Mouse (Mus musculus) heart, adult 2 months (tissue): Measurements from ENCODE around the gene Itgb7. TPM values are rescaled to one million over a fixed set of nuclear protein-coding genes. Genes with fewer than 3 reads are reported as not detected.

Experiments used
- DNase-seq, 2 experiments: peaks; one replicate each; pipeline ENCODE4 v3.0.0; 2021
- H3K27ac ChIP-seq: fragments of 200-600 bp; 2 replicates; pipeline ENCODE4 v1.8.1; 2022
- H3K27me3 ChIP-seq: fragments of 200-500 bp; 2 replicates; pipeline ENCODE4 v1.6.1; 2012; ENCODE audit warnings: mild to moderate bottlenecking, low read length, inconsistent platforms, mixed read lengths; ENCODE audit not compliant: control insufficient read depth, insufficient read depth
- H3K36me3 ChIP-seq: fragments of 200-500 bp; 2 replicates; pipeline ENCODE4 v1.6.1; 2012; ENCODE audit warnings: low read length, inconsistent platforms; ENCODE audit not compliant: control insufficient read depth, insufficient read depth
- H3K4me1 ChIP-seq: fragments of 200-500 bp; 2 replicates; pipeline ENCODE4 v1.6.1; 2011; ENCODE audit warnings: low read length; ENCODE audit not compliant: control insufficient read depth, insufficient read depth
- H3K4me3 ChIP-seq: fragments of 200-600 bp; 2 replicates; pipeline ENCODE4 v1.8.1; 2022
- H3K79me2 ChIP-seq: fragments of 200-500 bp; replicated peaks from 2 replicates; pipeline ENCODE4 v1.6.1; 2012; ENCODE audit warnings: mild to moderate bottlenecking, inconsistent platforms, low read length, moderate library complexity, mixed read lengths; ENCODE audit not compliant: control insufficient read depth, insufficient read depth
- H3K9ac ChIP-seq: fragments of 200-500 bp; 2 replicates; pipeline ENCODE4 v1.6.1; 2012; ENCODE audit warnings: low read depth, mild to moderate bottlenecking, control low read depth, inconsistent platforms, low read length, mixed read lengths
- CTCF ChIP-seq: fragments of 200-600 bp; IDR thresholded peaks from 2 replicates; pipeline ENCODE4 v1.8.1; 2022; ENCODE audit warnings: antibody characterized with exemption, mild to moderate bottlenecking, moderate library complexity
- EP300 ChIP-seq: fragments of 200-500 bp; IDR thresholded peaks from 2 replicates; pipeline ENCODE4 v1.6.1; 2011; ENCODE audit warnings: low read depth, low read length, control low read depth; ENCODE audit not compliant: insufficient read depth
- POLR2A ChIP-seq: fragments of 200-500 bp; IDR thresholded peaks from 2 replicates; pipeline ENCODE4 v1.6.1; 2011; ENCODE audit warnings: mild to moderate bottlenecking, low read depth, low read length, control low read depth; ENCODE audit not compliant: insufficient read depth
- WGBS: fragments of 180-500 bp; shearing (Covaris S2); methylation state at CpG from one replicate; pipeline ENCODE4 v1.1.7; 2018; 5-methylcytosine and 5-hydroxymethylcytosine counted together
- intact Hi-C: fragments of 180-260 bp; cut with DNase I; formaldehyde crosslinking; loops from one replicate; pipeline ENCODE4 v1.15.1; 2025
- long read RNA-seq: library from polyadenylated mRNA; stranded (forward); transcript quantifications from one replicate; pipeline ENCODE4 v2.0.0, GENCODE M21; 2021
- polyA plus RNA-seq: library from polyadenylated mRNA; depleted of rRNA; stranded (reverse); fragments of >200 nt; gene quantifications from 2 replicates; pipeline ENCODE4 v1.2.3, GENCODE M21; 2012; rRNA removed
- total RNA-seq, 2 experiments: library from RNA; stranded (reverse); gene quantifications; 2 replicates each; pipeline ENCODE4 v1.2.3; 2021

Itgb7 gene
- total RNA-seq (1 to 10 TPM; 1.5 to 2.0 TPM), polyA plus RNA-seq (2.4 and 4.6 TPM in 2 replicates)
- long read RNA-seq, partial matches to known transcripts, result 0 of 3 reads
- long read RNA-seq, other reads (novel, unspliced or antisense), result 1 of 3 reads

DNA sequence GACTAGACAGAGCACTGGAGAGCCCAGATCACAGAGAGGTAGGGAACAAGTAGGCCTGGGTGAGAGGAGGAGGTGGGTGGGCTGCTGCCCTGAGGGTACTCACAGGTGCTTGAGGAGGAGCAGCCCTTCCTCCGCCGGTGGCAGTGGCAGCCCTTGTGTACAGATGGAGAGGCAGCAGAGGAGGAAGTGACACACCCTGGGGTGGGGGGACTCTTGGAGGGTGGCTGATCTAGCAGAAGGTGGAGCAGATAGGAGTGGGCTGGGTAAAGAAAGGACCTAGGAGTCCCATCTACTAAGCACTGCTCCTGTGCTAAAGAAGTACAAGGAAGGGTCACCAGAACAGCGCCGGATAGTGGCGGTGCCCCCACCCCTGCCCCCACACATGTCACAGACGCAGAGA is at the start of gene Itgb7:
TSS of gene Itgb7 (minus strand) at position 197 of the 400 bp plus-strand sequence.
- WGBS, result 25% methylated on average over 6 of the region's 6 CpGs
- no peak within 1 kb of the TSS for H3K9ac ChIP-seq
- TF ChIP-seq POLR2A, result no peak
- TF ChIP-seq CTCF, result no peak
- no peak for TF ChIP-seq EP300
- no peaks in the 10 kb centered on the region for H3K79me2 ChIP-seq
- H3K36me3 ChIP-seq, result no peaks in the 10 kb centered on the region; the same call in none of the 2 replicates
- intact Hi-C loops, result no loop called here
- no peak within 1 kb of the TSS for H3K27ac ChIP-seq
- DNase-seq, result peak; percentile 30 to 50
- no peak within 1 kb of the TSS for H3K4me3 ChIP-seq
- H3K4me1 ChIP-seq, result peaks cover 11% of the 10 kb centered on the region
- H3K27me3 ChIP-seq, result no peaks in the 10 kb centered on the region

- peaks cover 2% of the 10 kb centered on the region; the same call in 1 of the 2 replicates for H3K79me2 ChIP-seq
- no peak overlapping the region for H3K27ac ChIP-seq
- DNase-seq, result no peak
- intact Hi-C loops, result loop anchor here (1.0 to 10.0 kb wide), 2 partner anchors 14 to 164 kb away; partner anchors contain the start of gene Amhr2
- 91% methylated on average over 19 of the region's 19 CpGs for WGBS
- H3K9ac ChIP-seq, result no peak overlapping the region
- H3K4me1 ChIP-seq, result peaks cover 8% of the 10 kb centered on the region; the same call in 1 of the 2 replicates
- no peaks in the 10 kb centered on the region for H3K27me3 ChIP-seq
- TF ChIP-seq CTCF (no peak), EP300 (no peak), POLR2A (no peak)
- no peaks in the 10 kb centered on the region for H3K36me3 ChIP-seq
- no peak overlapping the region; the same call in 1 of the 2 replicates for H3K4me3 ChIP-seq
Observed at GRCm38 (mm10) chr15:102280623-102281022, 48.9 kb upstream of the Itgb7 start.

- Histone ChIP-seq H3K27ac (peak overlapping the region; percentile 95), H3K4me3 (peak overlapping the region; percentile 91), H3K79me2 (peaks cover 2% of the 10 kb centered on the region; the same call in 1 of the 2 replicates), H3K4me1 (peaks cover 8% of the 10 kb centered on the region; the same call in 1 of the 2 replicates), H3K36me3 (no peaks in the 10 kb centered on the region), H3K9ac (peak overlapping the region; percentile 99), H3K27me3 (no peaks in the 10 kb centered on the region)
- 24% methylated on average over 13 of the region's 13 CpGs for WGBS
- intact Hi-C loops, result loop anchor here (1.0 to 10.0 kb wide), 3 partner anchors 31 to 165 kb away; partner anchors contain the start of gene Amhr2
- TF ChIP-seq CTCF, result no peak
- no peak for TF ChIP-seq EP300
- no peak for TF ChIP-seq POLR2A
- DNase-seq, result no peak
Observed at GRCm38 (mm10) chr15:102279783-102280520, 48.2 kb upstream of the Itgb7 start.

- H3K27me3 ChIP-seq, result no peaks in the 10 kb centered on the region
- intact Hi-C loops, result loop anchor here (1.0 to 2.0 kb wide), 2 partner anchors 30 to 40 kb away; no protein-coding TSS in a partner anchor
- no peaks in the 10 kb centered on the region for H3K36me3 ChIP-seq
- peak within 1 kb of the TSS; percentile 99 for H3K9ac ChIP-seq
- peak within 1 kb of the TSS; percentile 91 for H3K4me3 ChIP-seq
- under 1% methylated on average over 65 of the region's 65 CpGs for WGBS
- H3K4me1 ChIP-seq, result peaks cover 8% of the 10 kb centered on the region; the same call in 1 of the 2 replicates
- peaks cover 2% of the 10 kb centered on the region; the same call in 1 of the 2 replicates for H3K79me2 ChIP-seq
- peak within 1 kb of the TSS; percentile 95 for H3K27ac ChIP-seq
- DNase-seq, result peak; percentile 91 to 93
- TF ChIP-seq POLR2A (peak; percentile 93), CTCF (peak; percentile 66), EP300 (no peak)
Observed at GRCm38 (mm10) chr15:102279092-102279782, 47.5 kb upstream of the Itgb7 start, which contains the start of gene Mfsd5. Gene Mfsd5, plus strand, starts transcription at chr15:102279454.

DNA sequence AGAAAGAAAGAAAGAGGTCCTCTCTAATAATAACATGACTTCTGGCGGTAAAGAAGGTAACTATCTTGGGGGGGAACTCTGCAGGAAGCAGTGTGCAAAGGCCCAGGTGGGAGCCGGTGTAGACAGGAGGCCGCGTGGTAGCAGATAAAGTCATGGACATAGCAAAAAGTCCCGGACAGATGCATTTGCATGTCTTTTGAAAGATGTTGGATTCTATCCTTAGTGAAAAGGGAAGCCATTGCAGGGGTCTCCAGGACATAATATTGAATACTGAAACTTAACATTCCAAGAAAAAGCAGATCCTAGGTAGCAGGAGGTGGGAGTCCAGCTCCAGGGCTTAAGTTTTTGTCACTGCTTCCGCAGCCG is 47.0 kb upstream of the Itgb7 start:
- Histone ChIP-seq H3K27ac (peak overlapping the region; percentile 95), H3K36me3 (no peaks in the 10 kb centered on the region), H3K9ac (peak overlapping the region; percentile 55), H3K27me3 (no peaks in the 10 kb centered on the region), H3K79me2 (peaks cover 2% of the 10 kb centered on the region; the same call in 1 of the 2 replicates), H3K4me3 (peak overlapping the region; percentile 91), H3K4me1 (peaks cover 8% of the 10 kb centered on the region; the same call in 1 of the 2 replicates)
- no peak for DNase-seq
- WGBS, result 36% methylated on average over 7 of the region's 7 CpGs
- TF ChIP-seq EP300 (no peak), POLR2A (no peak)
- intact Hi-C loops, result loop anchor here (1.0 to 2.0 kb wide), 2 partner anchors 30 to 39 kb away; no protein-coding TSS in a partner anchor
